Mouse (Mus musculus) Patski (cell line): Measurements from ENCODE around the gene Taf5. TPM values are rescaled to one million over a fixed set of nuclear protein-coding genes. Genes with fewer than 3 reads are reported as not detected.

Experiments
- ATAC-seq: fragments of 100-300 bp; one replicate; pipeline ENCODE4 v1.8.0; 2021
- CTCF ChIA-PET: fragments of 350-600 bp; sonication (Branson Sonifier 250); formaldehyde crosslinking; loops from one replicate; lab custom pipeline; 2022; ENCODE audit warnings: inconsistent platforms; lab: Charles Lee
- POLR2A ChIA-PET: fragments of 350-600 bp; sonication (Branson Sonifier 250); formaldehyde crosslinking; loops from one replicate; lab custom pipeline; 2022; ENCODE audit warnings: antibody characterized with exemption, inconsistent platforms; lab: Charles Lee
- DNase-seq: peaks from one replicate; pipeline ENCODE4 v3.0.0-alpha.2; 2011; ENCODE audit warnings: low read depth, low spot score
- H3K27me3 ChIP-seq: fragments of 371-371 bp; one replicate; pipeline ENCODE4 v1.5.1; 2021
- CTCF ChIP-seq: fragments of 100-300 bp; IDR thresholded peaks from one replicate; pipeline ENCODE4 v1.5.1; 2021
- in situ Hi-C: fragments of 300-500 bp; cut with MboI; formaldehyde crosslinking; loops from 3 replicates; pipeline ENCODE4 v1.11.1; 2018; ENCODE audit warnings: low pct_unique_long_range_greater_than_20kb, mixed read lengths
- polyA plus RNA-seq: library from polyadenylated mRNA; unstranded; gene quantifications from one replicate; pipeline ENCODE4 v1.2.3, GENCODE M21; 2021

The Taf5 gene
- 4.1 TPM for polyA plus RNA-seq

GRCm38 (mm10) chr19:47067096-47067882 lies at the start of gene Taf5:
Gene Taf5, plus strand, starts transcription at chr19:47067746.
- DNase-seq (peak; percentile 71), ATAC-seq (peak; percentile 54)
- no peak for TF ChIP-seq CTCF
- H3K27me3 ChIP-seq = no peaks in the 10 kb centered on the region
- POLR2A ChIA-PET = interaction anchor here (1.0 to 2.5 kb wide), 5 partner anchors 10 to 198 kb away, joined by 3 to 9 read pairs (median 4); partner anchors contain the start of gene Pcgf6
- CTCF ChIA-PET = interaction anchor here (1.0 kb wide), 1 partner anchor 12 kb away, joined by 3 read pairs; no protein-coding TSS in a partner anchor
- in situ Hi-C loops = no loop called here

- H3K27me3 ChIP-seq = peaks cover 57% of the 10 kb centered on the region
- in situ Hi-C loops = no loop called here
- DNase-seq (no peak), ATAC-seq (no peak)
- POLR2A ChIA-PET = no interaction called here
- CTCF ChIA-PET = interaction anchor here (1.3 to 1.5 kb wide), 2 partner anchors 9 to 11 kb away, joined by 3 read pairs; no protein-coding TSS in a partner anchor
- no peak for TF ChIP-seq CTCF
Observed at GRCm38 (mm10) chr19:47017831-47018230, 49.7 kb upstream of the Taf5 start.

GRCm38 (mm10) chr19:47018330-47018729 lies 49.2 kb upstream of the Taf5 start:
- no peak for TF ChIP-seq CTCF
- in situ Hi-C loops = no loop called here
- ATAC-seq = no peak
- CTCF ChIA-PET = interaction anchor here (1.3 kb wide), 1 partner anchor 8 kb away, joined by 3 read pairs; no protein-coding TSS in a partner anchor
- POLR2A ChIA-PET = no interaction called here
- peaks cover 58% of the 10 kb centered on the region for H3K27me3 ChIP-seq
- DNase-seq = no peak

- ATAC-seq (no peak), DNase-seq (no peak)
- CTCF ChIA-PET = no interaction called here
- TF ChIP-seq CTCF = no peak
- POLR2A ChIA-PET = no interaction called here
- H3K27me3 ChIP-seq = peaks cover 49% of the 10 kb centered on the region
- in situ Hi-C loops = no loop called here
Observed at GRCm38 (mm10) chr19:47019326-47019725, 48.2 kb upstream of the Taf5 start.

GRCm38 (mm10) chr19:47022709-47023108 lies 44.8 kb upstream of the Taf5 start:
- in situ Hi-C loops = no loop called here
- H3K27me3 ChIP-seq = peaks cover 28% of the 10 kb centered on the region
- TF ChIP-seq CTCF = no peak

GRCm38 (mm10) chr19:47023546-47023945 lies 44.0 kb upstream of the Taf5 start:
- POLR2A ChIA-PET = interaction anchor here (0.5 kb wide), 1 partner anchor 13 kb away, joined by 5 read pairs; no protein-coding TSS in a partner anchor
- CTCF ChIA-PET = no interaction called here
- DNase-seq = no peak

More at GRCm38 (mm10) chr19:47022709-47023108, 44.8 kb upstream of the Taf5 start:
- ATAC-seq (no peak), DNase-seq (no peak)
- CTCF ChIA-PET = no interaction called here
- POLR2A ChIA-PET = no interaction called here

GRCm38 (mm10) chr19:47024954-47025353 lies 42.6 kb upstream of the Taf5 start:
- DNase-seq = no peak
- ChIA-PET CTCF (interaction anchor here (1.2 kb wide), 1 partner anchor 19 kb away, joined by 3 read pairs; no protein-coding TSS in a partner anchor), POLR2A (no interaction called here)
- no peak for TF ChIP-seq CTCF
- ATAC-seq = no peak
- in situ Hi-C loops = no loop called here
- peaks cover 6% of the 10 kb centered on the region for H3K27me3 ChIP-seq

More at GRCm38 (mm10) chr19:47023546-47023945, 44.0 kb upstream of the Taf5 start:
- in situ Hi-C loops = no loop called here
- no peak for ATAC-seq
- peaks cover 19% of the 10 kb centered on the region for H3K27me3 ChIP-seq
- no peak for TF ChIP-seq CTCF

GRCm38 (mm10) chr19:47026513-47026912 lies 41.0 kb upstream of the Taf5 start:
- ATAC-seq (no peak), DNase-seq (no peak)
- peaks cover 5% of the 10 kb centered on the region for H3K27me3 ChIP-seq
- TF ChIP-seq CTCF = peak; percentile 28
- ChIA-PET CTCF (interaction anchor here (1.1 kb wide), 1 partner anchor 9 kb away, joined by 3 read pairs; no protein-coding TSS in a partner anchor), POLR2A (no interaction called here)
- in situ Hi-C loops = no loop called here

GRCm38 (mm10) chr19:47029796-47030195 lies 37.8 kb upstream of the Taf5 start:
- in situ Hi-C loops = no loop called here
- no peak for ATAC-seq
- CTCF ChIA-PET = no interaction called here

GRCm38 (mm10) chr19:47031770-47032169 lies 35.8 kb upstream of the Taf5 start:
- CTCF ChIA-PET = interaction anchor here (0.6 kb wide), 1 partner anchor 444 kb away, joined by 3 read pairs; no protein-coding TSS in a partner anchor
- TF ChIP-seq CTCF = no peak
- ATAC-seq = no peak
- in situ Hi-C loops = no loop called here
- no peaks in the 10 kb centered on the region for H3K27me3 ChIP-seq
- POLR2A ChIA-PET = no interaction called here
- no peak for DNase-seq

More at GRCm38 (mm10) chr19:47029796-47030195, 37.8 kb upstream of the Taf5 start:
- TF ChIP-seq CTCF = no peak
- POLR2A ChIA-PET = interaction anchor here (1.2 kb wide), 1 partner anchor 10 kb away, joined by 4 read pairs; no protein-coding TSS in a partner anchor
- no peak for DNase-seq
- no peaks in the 10 kb centered on the region for H3K27me3 ChIP-seq

- TF ChIP-seq CTCF = no peak
- POLR2A ChIA-PET = no interaction called here
- H3K27me3 ChIP-seq = no peaks in the 10 kb centered on the region
- no peak for DNase-seq
- ATAC-seq = no peak
- in situ Hi-C loops = no loop called here
- CTCF ChIA-PET = interaction anchor here (1.3 kb wide), 1 partner anchor 9 kb away, joined by 3 read pairs; no protein-coding TSS in a partner anchor
Observed at GRCm38 (mm10) chr19:47034916-47035315, 32.6 kb upstream of the Taf5 start.
